ENCODE assay signal across 8 mouse cellular contexts in the genomic region with DNA sequence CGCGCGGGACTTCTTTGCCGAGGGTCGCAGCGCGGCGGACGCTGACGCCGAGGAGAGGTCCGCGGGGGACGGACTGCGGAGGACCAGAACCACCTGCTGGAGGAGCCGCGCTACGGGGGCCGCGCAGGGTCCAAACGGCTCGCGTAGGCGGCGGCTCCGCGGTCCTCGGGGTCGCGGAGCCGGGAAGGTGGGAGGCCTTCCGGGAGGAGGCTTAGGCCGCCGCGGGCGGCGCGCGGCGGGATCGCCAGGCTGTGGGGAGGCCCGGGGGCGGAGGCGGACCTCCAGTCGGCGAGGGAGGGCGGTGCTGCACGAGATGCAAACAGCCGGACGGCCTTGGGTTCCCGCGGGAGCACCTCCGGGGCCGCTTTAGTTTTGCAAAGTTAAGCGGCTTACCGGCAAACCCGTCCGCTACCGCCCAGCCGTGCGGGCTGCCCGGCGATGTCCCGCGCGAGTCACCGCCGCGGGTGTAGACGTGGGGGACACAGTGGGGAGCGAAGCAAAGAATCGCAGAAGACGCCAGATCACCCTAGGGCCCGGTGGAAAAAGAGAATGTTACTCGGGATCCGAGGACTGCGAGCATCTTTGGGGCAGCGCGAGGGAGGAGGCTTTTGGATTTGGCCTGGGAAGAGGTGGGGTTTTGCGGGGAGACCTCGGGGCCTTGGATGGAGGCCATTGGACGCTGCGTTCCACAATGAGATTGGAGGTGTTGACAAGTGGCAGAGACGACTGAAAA. TPM values are rescaled to one million over a fixed set of nuclear protein-coding genes. Genes with fewer than 3 reads are reported as not detected.
DNase-seq lines count a peak whose midpoint lies in the region; ATAC-seq lines count a peak whose summit lies in the region.

No protein-coding gene starts in this region.

- no peaks in the 10 kb centered on the region for H3K36me3 ChIP-seq in erythroblast, embryonic 14.5 days (ENCODE audit: control insufficient read depth)
- no peaks in the 10 kb centered on the region for H3K36me3 ChIP-seq in limb, embryonic 13.5 days
- no peaks in the 10 kb centered on the region for H3K36me3 ChIP-seq in midbrain, embryonic 15.5 days (replicated peaks)

- DNase-seq in embryo, embryonic 11 days, result peak; percentile 90
- peak; percentile 71 to 83 for DNase-seq in gastrocnemius, postnatal 4 days (ENCODE audit: low spot score in 2 of 2)
- peak; percentile 60 for DNase-seq in kidney, adult 11 months
- DNase-seq in spleen, postnatal 4 days (ENCODE audit: low spot score in 2 of 2), result peak; percentile 57 to 83

- peak overlapping the region; percentile 64; the same call in 1 of the 2 replicates for H3K27ac ChIP-seq in limb, embryonic 13.5 days
- H3K27ac ChIP-seq in midbrain, embryonic 15.5 days, result peak overlapping the region; percentile 81

- under 1% methylated on average over 79 of the region's 84 CpGs for WGBS in limb, embryonic 13.5 days
- WGBS in midbrain, embryonic 15.5 days, result under 1% methylated on average over 84 of the region's 84 CpGs

- H3K9me3 ChIP-seq in erythroblast, embryonic 14.5 days (ENCODE audit: control insufficient read depth, low read length), result peaks cover 4% of the 10 kb centered on the region; the same call in 1 of the 2 replicates
- H3K9me3 ChIP-seq in limb, embryonic 13.5 days, result no peaks in the 10 kb centered on the region
- no peaks in the 10 kb centered on the region for H3K9me3 ChIP-seq in midbrain, embryonic 15.5 days

- ATAC-seq in erythroblast, adult 5-6 weeks (replicated peaks; ENCODE audit: low FRiP score, poor library complexity, severe bottlenecking), result no peak
- ATAC-seq in limb, embryonic 13.5 days (ENCODE audit: low FRiP score, low read depth), result peak; percentile 85
- peak; percentile 92 for ATAC-seq in midbrain, embryonic 15.5 days (replicated peaks)

- H3K4me3 ChIP-seq in erythroblast, embryonic 14.5 days (replicated peaks), result peak overlapping the region; percentile 65
- H3K4me3 ChIP-seq in limb, embryonic 13.5 days, result peak overlapping the region; percentile 65
- H3K4me3 ChIP-seq in midbrain, embryonic 15.5 days, result peak overlapping the region; percentile 65

- peaks cover 16% of the 10 kb centered on the region for H3K4me1 ChIP-seq in erythroblast, embryonic 14.5 days (ENCODE audit: control insufficient read depth)
- peaks cover 17% of the 10 kb centered on the region for H3K4me1 ChIP-seq in limb, embryonic 13.5 days
- H3K4me1 ChIP-seq in midbrain, embryonic 15.5 days, result peaks cover 20% of the 10 kb centered on the region

- H3K4me2 ChIP-seq in limb, embryonic 13.5 days (replicated peaks), result peak overlapping the region; percentile 73
- peak overlapping the region; percentile 61 for H3K4me2 ChIP-seq in midbrain, embryonic 15.5 days

- H3K27me3 ChIP-seq in erythroblast, embryonic 14.5 days (ENCODE audit: control insufficient read depth), result peaks cover 84% of the 10 kb centered on the region
- H3K27me3 ChIP-seq in limb, embryonic 13.5 days, result peaks cover 13% of the 10 kb centered on the region
- H3K27me3 ChIP-seq in midbrain, embryonic 15.5 days (replicated peaks), result no peaks in the 10 kb centered on the region

- H3K9ac ChIP-seq in limb, embryonic 13.5 days, result peak overlapping the region; percentile 76
- H3K9ac ChIP-seq in midbrain, embryonic 15.5 days, result peak overlapping the region; percentile 55

RNA-seq across cellular contexts. Expression of a gene that starts 1.1 kb away (rescaled TPM):
- polyA plus RNA-seq in erythroblast, embryonic 14.5 days (2012), result 0.03 and 0.17 TPM in 2 replicates
- total RNA-seq in erythroblast, adult 5-6 weeks (2015; ENCODE audit: low replicate concordance), result 1.3 and 6.1 TPM in 2 replicates
- 4.5 and 5.6 TPM in 2 replicates for total RNA-seq in erythroblast, adult 5-6 weeks (2017; ENCODE audit: low replicate concordance)
- total RNA-seq in gastrocnemius, postnatal 4 days (2021), result 10 to 100 TPM; 35.1 to 40.8 TPM
- 25.1 TPM in 2 replicates for polyA plus RNA-seq in limb, embryonic 13.5 days (2015; fragmentation: Nextera tagmentation; extraction: Ambion mirVana)
- polyA plus RNA-seq in midbrain, embryonic 15.5 days (2015; fragmentation: Nextera tagmentation; extraction: Ambion mirVana), result 30.7 and 32.6 TPM in 2 replicates

RNA-seq across cellular contexts. Expression of a gene that starts 59.0 kb away (rescaled TPM):
- polyA plus RNA-seq in erythroblast, embryonic 14.5 days (2012), result 4.3 TPM in 2 replicates
- 15.5 and 15.8 TPM in 2 replicates for total RNA-seq in erythroblast, adult 5-6 weeks (2015; ENCODE audit: low replicate concordance)
- total RNA-seq in erythroblast, adult 5-6 weeks (2017; ENCODE audit: low replicate concordance), result 19.3 and 20.6 TPM in 2 replicates
- 10 to 100 TPM; 66.4 to 70.1 TPM for total RNA-seq in gastrocnemius, postnatal 4 days (2021)
- polyA plus RNA-seq in limb, embryonic 13.5 days (2015; fragmentation: Nextera tagmentation; extraction: Ambion mirVana), result 94.0 and 101 TPM in 2 replicates
- 139 and 146 TPM in 2 replicates for polyA plus RNA-seq in midbrain, embryonic 15.5 days (2015; fragmentation: Nextera tagmentation; extraction: Ambion mirVana)

Comparison
In these comparisons a context has a peak if more than half of its experiments do, and no peak if none do; other contexts are left out.
1. RNA of a gene that starts 1.1 kb away (polyA plus RNA-seq): 30.7 to 32.6 TPM in midbrain, embryonic 15.5 days and 25.1 TPM in limb, embryonic 13.5 days; 0.03 to 0.17 TPM in erythroblast, embryonic 14.5 days; every median in the first group is over 10 times any median in the second.
2. RNA of a gene that starts 59.0 kb away (polyA plus RNA-seq): 139 to 146 TPM in midbrain, embryonic 15.5 days and 94.0 to 101 TPM in limb, embryonic 13.5 days; 4.3 TPM in erythroblast, embryonic 14.5 days; every median in the first group is over 10 times any median in the second.
3. Peak in every context shown above with its lines, with median percentiles within 50 percentile points of each other: H3K4me3 ChIP-seq and DNase-seq.